Mouse (Mus musculus): ENCODE measurements around the gene Sdr16c6.

GRCm38 (mm10) chr4:4079132-4079531 lies 1.8 kb upstream of the Sdr16c6 start:
- TF ChIP-seq CTCF (IDR thresholded peaks at IDR 0.05 in 2 of 3, conservative IDR thresholded peaks at IDR 0.05 in 1 of 3; ENCODE audit: control insufficient read depth in 1 of 3, insufficient read depth in 1 of 3, low read depth in 2 of 3, low read length in 3 of 3, poor library complexity in 1 of 3, severe bottlenecking in 1 of 3) (no peak), MAFK (IDR thresholded peaks at IDR 0.05; ENCODE audit: borderline replicate concordance, low read depth, low read length) (no peak), MYB (IDR thresholded peaks at IDR 0.05; ENCODE audit: low read depth, low read length) (no peak), E2F4 (IDR thresholded peaks at IDR 0.05; ENCODE audit: borderline replicate concordance, low read depth, low read length) (no peak), ZKSCAN1 (IDR thresholded peaks at IDR 0.05; ENCODE audit: low read depth, low read length) (no peak), MAZ (IDR thresholded peaks at IDR 0.05; ENCODE audit: low read depth, low read length) (no peak), TCF12 (IDR thresholded peaks at IDR 0.05; ENCODE audit: low read depth, low read length) (no peak)

Measured in MEL (cell line).